Mouse (Mus musculus) heart, adult 9 months (tissue): ENCODE data around the gene Cmas.

Experiments used
- DNase-seq, 2 experiments: peaks; one replicate each; pipeline ENCODE4 v3.0.0; 2022; ENCODE audit warnings: low spot score in 2 of 2

The Cmas gene

DNA sequence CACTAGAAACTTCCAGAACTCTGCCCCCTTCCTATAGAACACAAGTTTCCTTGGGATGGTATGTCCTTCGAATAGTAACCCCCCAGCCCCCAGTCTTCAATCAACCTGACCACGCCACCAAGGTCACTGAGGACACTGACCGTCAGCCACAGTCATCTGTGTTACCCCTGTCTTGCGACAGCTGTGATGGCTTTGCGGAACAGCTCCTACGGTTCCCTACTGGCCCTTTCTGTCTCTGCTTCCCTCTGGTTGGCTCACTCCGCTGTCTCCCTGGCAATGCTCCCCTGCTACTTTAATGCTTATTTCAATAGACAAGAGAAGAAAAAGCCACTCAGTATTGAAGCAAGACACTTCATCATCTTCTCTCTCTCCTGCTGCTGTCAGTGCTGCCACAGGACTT lies 37.0 kb downstream of the Cmas start:
- DNase-seq: no peak

DNA sequence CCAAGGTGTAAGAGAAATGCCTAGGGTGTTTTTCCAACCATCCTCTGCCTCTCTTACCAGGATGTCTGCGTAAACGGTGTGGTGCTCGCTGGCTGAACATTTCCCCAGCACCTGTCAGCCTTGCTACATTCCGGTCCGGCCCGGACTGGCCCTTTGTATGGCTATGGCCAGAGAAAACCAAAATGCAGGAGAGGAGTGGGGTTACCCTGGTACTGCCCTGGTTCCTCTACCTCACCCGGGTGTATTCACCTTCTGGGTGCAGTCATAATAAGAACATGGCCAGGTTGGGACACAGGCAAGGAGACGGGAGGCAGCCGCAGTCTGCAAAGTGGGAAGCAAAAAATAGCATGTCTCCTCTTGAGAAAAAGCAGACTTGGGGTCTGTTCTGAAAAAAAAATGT lies 38.6 kb downstream of the Cmas start:
- no peak for DNase-seq

DNA sequence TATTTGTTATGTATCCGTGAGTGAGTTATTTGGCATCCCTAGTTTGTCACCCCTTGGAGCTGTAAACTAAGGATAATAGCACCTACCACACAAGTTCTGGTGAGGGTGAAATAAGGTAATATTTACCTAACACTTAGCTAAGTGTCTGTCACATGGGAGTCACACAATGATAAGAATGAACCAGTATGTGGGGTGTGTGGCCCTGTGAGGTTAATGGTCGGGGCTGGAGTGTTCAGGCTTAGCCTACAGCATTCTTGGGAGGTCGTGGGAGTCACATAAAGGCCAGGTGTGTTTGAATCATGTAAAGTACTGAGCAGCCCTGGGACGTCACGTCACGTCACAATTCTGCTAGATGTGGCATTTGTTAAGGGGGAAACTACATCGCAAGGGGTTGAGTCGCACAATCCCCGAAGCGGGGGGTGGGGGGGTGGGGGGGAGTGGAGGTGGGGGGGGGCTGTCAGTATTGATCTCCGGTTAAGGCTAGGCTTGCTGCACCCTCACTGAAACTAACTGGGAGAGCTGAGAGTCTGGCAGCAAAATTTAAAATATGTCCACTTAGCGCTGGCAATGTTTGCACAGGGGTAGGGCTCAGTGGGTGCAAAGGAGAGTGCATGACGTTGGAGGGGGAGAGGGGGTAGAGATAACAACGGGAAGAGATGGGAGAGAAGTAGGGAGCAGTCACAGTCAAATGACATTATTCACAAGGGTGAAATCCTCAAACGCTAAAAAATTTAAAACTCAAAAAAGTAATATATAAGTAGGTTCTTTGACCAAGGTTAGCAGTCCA lies 39.4 kb downstream of the Cmas start:
- DNase-seq: no peak

DNA sequence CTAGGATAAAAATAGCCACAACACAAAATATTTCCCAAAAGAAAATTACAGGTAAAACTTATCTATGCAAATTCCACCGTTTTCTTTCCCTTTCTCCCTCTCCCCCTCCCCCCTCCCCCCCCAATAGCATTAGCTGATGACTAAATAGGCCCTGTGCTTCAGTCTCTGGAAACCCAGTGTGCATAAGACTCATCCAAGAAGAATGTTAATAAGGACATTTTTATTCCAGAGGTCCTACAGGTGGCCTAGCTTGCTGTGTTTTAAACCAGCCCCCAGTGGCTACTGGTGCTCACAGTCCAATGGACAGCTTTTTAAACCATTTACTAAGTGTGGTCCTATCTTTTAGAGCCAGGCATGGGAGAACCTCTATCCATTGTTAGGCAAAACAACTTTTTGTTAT lies 41.5 kb downstream of the Cmas start:
- no peak for DNase-seq

DNA sequence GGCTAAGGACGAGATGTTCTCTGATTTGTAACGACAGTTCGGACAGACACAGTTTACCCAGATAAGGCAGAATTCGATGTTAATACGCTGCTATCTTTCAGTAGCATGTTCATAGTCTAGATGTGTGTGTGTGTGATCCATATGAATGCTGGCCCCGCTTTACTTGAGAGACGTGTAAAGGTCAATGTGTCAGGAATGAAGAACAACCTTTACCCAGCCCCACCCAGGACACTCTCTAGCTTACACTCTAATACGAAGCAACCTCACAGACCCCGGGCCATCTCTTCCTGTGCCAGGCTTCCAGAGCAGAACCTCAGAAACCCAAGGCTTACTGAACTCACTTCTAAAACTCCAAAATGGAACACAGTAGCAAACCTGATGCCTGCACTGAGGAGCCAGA lies 42.4 kb downstream of the Cmas start:
- no peak for DNase-seq

DNA sequence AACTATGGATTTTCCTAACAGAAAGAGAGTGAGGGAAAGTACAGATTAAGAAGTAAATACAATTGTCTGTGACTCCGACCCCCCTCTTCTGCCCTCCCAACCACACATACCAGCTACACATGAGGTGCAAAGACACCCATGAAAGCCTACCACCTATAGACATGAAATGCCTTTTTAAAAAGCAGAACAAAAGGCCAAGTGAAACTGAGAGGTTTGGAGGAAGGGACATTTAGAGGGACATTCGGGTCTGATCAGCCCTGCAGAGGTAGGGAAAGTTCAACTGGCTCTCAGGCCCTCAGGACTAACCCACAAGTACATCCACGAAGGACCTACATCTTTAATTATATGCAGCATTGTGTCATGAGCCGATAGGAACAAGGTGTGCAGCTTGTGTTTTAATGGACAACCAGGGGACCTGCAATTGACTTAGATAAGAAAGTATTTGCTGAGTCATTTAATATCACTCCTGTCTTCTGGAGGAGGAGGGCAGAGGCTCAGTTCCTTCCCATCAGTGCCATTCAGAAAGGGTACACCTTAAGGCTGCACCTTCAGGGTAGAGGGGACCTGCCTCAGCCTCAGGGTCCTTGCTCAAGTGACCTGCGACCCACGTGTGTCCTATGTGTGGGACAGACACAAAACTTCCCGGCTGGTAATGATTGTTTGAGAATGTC lies 43.4 kb downstream of the Cmas start:
- no peak for DNase-seq

DNA sequence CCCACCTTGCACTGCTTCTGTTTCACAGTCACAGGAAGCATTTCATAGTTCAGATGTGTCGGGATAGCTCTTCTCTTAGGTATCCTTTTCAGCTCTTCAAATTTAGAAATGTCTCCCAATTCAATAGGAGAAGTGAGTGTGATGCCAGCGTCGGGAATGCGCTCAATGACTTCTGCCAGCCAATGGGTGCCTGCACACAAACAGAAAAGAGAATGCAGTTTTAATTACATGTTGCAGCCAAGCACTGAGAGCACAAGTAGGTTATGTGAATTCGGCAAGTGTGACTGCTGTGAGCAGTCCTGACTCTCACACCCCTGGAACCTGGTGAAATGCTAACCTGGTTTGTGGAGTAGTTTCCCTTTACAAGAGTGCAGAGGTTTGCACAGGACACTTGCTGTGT lies 45.2 kb downstream of the Cmas start:
- no peak for DNase-seq

DNA sequence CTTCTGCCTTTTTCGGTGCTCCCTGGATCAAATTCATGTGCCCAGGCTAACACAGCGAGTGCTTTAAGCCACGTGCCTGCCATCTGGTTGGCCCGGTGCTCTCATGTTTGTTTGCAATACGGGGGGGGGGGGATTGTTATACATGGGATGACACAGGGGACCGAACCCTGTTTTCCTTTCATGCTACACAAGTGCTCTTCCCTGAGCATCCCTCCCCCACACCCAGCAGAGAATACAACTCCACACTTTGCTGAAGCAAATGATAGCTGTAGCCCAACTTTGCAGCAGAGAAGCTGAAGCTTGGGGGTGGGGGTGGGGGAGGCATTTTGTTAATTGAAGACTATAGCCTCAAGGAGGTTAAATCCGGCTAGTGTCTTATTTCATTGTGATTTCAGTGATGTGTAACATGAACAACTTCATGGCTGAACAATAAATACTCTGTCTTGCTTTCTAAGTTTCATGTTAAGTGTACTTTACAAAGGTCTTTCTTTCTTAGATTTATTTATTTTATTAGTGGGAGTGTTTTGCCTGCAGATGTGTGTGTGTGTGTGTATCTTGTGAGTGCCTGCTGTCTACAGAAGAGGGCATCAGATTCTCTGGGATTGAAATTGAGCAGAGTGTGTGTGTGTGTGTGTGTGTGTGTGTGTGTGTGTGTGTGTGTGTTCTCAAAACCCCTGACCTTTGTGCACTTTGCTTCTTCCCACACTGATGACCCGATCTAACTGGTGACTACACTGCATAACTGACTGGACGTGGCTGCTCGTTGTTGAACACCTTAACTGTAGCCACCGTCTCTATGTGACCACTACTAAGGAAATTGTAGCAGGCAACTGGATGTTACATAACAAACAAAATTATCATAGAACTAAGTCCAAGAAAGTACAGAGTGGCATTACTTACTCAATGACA lies 46.4 kb downstream of the Cmas start:
- no peak for DNase-seq

DNA sequence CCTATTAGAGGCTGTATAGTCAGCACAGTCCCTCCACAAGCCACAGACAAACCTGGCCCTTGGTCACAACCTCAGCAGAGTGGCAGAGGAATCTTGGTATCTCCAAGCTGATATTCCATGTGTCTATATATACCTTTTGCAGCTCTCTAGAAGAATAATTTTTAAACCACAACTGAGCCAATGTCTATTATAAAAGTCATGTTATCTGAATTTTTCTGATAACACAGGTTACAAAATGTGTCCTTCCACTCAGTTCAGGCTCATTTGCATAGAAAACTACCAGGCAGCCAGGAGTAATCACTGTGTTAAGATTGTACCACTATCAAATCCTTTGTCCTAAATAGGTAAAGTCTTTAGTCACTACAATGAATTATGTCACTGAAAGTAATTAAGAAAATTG lies 47.9 kb downstream of the Cmas start, which contains the start of gene Sult6b2:
Sult6b2 (minus strand) TSS at position 101 of the 400 bp plus-strand sequence.
- DNase-seq: no peak

DNA sequence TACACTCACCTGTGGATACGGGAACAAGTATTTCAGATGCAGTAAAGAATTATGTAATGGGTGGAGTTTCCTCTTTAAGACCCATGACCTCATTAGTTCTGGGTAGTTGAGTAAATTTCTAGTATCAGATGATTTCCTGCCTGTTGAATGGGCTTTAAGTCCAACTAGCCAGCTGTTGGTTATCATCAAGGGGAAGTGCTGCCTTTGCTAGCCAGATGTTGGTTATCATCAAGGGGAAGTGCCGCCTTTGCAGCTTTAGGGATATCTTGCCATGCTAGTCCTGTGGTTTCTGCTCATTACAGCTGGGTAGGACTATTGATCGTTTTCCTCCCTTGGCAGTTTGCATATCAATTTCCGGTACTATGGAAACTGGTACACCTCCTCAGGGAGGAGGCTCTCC lies 49.8 kb downstream of the Cmas start:
- peak in 1 of 2 experiments; percentile 5 for DNase-seq

DNA sequence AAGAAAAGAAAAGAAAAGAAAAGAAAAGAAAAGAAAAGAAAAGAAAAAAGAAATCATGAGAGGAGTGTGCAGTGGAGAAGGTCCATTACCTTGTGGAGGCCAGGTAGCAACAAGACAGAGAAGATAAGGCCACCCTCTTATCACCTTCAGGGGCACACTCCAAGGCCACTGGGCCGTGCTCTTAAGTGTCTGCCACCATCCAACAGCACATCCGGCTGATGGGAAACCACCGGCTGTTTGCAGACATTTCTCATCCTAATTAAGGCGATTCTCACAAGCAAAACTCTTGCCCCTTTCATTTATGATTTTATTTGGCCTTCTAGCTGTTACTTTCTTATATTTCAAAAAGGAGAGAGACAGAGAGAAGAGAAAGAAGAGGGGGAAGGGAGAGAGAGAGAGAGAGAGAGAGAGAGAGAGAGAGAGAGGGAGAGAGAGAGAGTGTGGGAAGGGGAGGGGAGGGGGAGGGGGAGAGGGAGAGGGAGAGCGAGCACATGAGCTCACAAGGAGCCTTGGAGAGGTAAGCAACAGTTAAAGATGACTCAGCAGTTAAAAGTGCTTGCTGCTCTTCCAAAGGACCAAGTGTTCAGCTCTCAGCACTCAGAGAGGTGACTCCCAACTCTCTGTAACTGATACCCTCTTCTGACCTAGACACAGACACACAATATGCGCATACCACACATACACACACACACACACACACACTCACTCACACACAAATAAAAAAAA lies 53.0 kb downstream of the Cmas start:
- DNase-seq: no peak

DNA sequence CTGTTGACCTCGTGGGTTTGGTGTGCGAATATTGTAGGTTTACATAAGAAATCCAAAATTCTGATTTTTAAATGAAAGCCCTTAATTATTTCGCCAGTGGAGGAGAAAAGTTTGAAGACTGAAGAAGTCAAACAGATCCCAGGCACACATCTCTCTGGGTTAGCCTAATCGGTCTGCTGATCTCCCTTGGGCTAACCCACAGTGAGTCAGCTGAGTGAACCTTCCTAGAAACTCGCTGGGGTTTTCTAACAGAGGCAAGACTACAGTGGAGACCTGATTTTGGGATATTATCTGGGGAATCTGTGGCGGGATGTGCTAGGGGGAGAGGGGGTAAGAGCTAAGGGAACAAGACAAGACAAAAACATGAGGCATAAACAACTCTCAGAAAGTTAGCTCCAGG lies 53.8 kb downstream of the Cmas start:
- DNase-seq: no peak

DNA sequence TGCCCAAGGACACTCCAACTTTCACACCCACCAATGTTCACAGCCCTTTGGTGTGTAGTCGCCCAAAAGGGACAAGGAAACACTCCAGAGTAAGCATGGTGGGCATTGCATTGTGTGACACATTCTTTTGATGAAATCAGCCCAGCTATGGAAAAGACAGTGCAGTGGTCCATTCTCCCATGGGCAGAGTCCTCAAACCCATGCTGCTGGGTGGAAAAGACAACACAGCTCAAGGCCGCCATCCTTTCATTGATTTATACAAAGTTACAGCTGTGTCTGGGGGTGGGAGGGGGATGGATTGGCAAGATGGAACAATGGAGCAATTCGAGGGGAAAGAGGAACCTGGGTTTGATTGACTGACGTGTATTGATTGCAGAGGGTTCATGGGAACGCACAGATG lies 56.5 kb downstream of the Cmas start:
- DNase-seq: no peak

DNA sequence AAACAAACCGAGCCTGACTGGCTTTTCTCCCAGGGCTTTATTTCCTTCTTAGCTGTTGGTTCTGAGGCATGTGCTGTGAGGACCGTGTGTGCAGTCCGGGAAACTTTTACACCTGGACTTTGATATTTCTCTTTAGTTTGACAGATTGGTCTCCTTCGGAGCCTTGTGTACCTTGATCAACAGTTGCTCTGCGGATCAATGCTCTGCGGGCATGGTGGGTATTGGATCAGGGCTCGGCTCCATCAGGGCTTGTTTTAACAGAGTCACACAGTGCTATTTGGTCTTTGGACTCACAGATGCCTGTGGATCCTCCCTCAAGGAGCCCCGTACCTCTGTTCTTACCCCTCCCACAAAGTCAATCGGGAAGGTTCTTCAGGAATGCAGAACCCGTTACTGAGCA lies 57.5 kb downstream of the Cmas start:
- DNase-seq: no peak

DNA sequence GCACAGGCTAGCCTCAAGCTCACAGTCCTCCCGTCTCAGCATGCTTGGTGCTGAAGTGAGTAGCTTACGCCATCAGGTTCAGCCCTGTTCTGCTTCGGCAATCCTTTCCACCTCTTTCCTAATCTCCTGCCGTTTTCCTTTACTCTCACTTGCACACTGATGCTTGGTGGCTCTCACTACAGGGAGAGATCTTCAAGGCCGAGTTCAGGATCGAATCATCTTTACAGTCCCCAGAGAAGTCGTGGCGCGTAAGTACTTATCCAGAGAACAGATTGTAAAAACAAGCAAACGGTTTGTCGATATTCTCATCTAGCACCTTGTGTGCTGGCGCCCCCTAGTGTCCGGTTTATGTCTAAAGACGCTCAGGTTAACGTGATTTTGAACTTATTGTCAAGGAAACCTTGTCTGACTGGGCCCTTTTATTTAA lies 58.0 kb downstream of the Cmas start:
- peak; percentile 5 to 63 for DNase-seq

DNA sequence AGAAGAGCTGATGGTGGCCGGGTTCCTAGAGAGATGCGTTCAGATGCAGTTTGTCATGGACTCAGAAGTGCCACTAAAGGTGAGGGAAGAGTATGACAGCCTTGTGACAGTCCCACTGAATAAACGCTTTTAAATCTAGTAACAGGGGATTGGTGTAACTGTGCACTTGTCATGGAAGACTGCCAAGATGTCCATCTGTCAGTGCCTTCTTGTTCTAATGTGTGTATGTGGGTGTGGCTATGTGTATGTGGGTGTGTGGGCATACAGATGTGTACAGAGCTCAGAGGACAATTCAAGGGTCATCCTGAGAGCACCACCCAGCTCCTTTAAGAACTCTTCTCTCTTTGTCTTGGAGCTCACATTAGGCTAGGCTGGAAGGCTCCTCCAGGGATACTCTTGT lies 59.0 kb downstream of the Cmas start:
- DNase-seq: no peak

DNA sequence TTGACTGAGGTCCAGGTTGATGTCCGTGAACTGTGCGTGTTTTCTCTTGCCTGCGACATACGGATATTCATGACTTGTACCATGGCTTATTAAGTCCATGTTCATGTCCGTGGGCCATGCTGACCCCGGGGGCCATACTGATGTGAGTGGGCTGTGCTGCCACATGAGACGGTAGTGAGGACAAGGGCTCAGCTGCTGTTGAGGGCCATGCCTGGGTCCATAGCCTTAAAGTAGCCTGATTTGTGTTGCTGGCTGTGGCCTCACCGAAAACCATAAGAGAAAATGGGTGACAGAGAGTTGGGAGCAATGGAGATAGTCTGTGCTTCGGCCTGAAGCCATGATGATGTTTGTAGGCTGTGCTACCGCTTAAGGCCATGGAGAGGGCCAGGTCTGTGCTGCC lies 61.8 kb downstream of the Cmas start:
- DNase-seq: no peak

DNA sequence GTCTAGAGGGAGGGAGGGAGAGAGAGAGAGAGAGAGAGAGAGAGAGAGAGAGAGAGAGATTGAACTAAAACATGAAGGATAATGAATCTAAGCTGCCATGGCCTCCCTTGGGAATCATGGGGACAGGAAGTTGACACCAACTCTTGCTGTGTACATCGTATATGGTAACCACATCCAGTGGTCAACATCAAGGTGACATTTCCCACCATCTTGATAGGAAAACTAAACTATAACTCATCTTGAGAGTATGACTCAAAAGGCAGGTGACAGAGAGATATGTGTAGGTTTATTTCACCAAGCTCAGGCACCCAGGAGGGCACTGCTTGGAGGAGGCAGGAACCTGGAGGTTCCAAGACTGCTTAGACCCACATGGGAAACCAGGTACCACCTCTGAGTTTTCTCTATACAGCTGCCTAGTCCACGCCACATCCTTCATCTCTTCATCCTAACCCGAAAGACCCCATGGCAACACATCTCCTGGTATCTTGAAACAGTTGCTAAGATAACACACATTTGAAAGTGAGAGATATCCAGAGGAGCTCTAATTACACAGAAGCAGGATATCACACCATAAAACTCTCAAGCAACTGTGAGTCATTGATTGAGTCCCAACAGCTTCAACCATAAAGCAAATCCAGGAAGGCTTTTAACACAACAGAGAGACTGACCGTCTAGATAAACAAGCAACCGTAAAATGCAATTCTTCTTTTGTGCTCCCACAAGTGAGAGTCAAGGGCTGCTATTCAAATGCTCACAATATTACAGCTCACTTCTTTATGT lies 66.7 kb downstream of the Cmas start:
- no peak for DNase-seq
